Mouse (Mus musculus) inflammation-experienced regulatory T-cells, adult 16 weeks (primary cell): ENCODE results near the gene Ftsj3. TPM values are rescaled to one million over a fixed set of nuclear protein-coding genes. Genes with fewer than 3 reads are reported as not detected.

ENCODE experiments used
- polyA plus RNA-seq: library from polyadenylated mRNA; unstranded; fragments of 100-300 nt; shearing (Covaris generic); gene quantifications from one replicate; pipeline ENCODE4 v1.2.1, GENCODE M21; 2017

Gene Ftsj3
- polyA plus RNA-seq: 86.4 TPM

GRCm38 (mm10) chr11:106255685-106256451 lies at the start of gene Ftsj3, which contains the start of gene Psmc5:
Gene Ftsj3 (minus strand): TSS chr11:106256079.
Gene Psmc5 (plus strand): TSS chr11:106256154.

GRCm38 (mm10) chr11:106301765-106302164 lies 45.9 kb upstream of the Ftsj3 start, which contains the start of gene Gh:
Gene Gh (minus strand): TSS chr11:106301865.

GRCm38 (mm10) chr11:106276454-106276853 lies 20.6 kb upstream of the Ftsj3 start, which contains the start of gene Tcam1:
Gene Tcam1 (plus strand): TSS chr11:106276672.

GRCm38 (mm10) chr11:106272644-106273310 lies 16.9 kb upstream of the Ftsj3 start, which contains the start of gene Smarcd2:
Gene Smarcd2 (minus strand): TSS chr11:106272972.

GRCm38 (mm10) chr11:106216730-106217490 lies 39.0 kb downstream of the Ftsj3 start, which contains the start of gene Ddx42:
Gene Ddx42 (plus strand): TSS chr11:106216926.

GRCm38 (mm10) chr11:106215927-106216729 lies 39.8 kb downstream of the Ftsj3 start, which contains the start of gene Ccdc47:
Gene Ccdc47 (minus strand): TSS chr11:106216344.

GRCm38 (mm10) chr11:106202123-106202465 lies 53.8 kb downstream of the Ftsj3 start, which contains the start of gene Strada:
Gene Strada (minus strand): TSS chr11:106202168.

Other genes with a start within 250 kb of the Ftsj3 start
- gene Kcnh6, start 248.0 kb downstream of the Ftsj3 start, polyA plus RNA-seq: 0.11 TPM
- gene Dcaf7, start 219.2 kb downstream of the Ftsj3 start, polyA plus RNA-seq: 129 TPM
- 16.8 TPM for gene Taco1, start 190.0 kb downstream of the Ftsj3 start, polyA plus RNA-seq
- 15.5 TPM for gene Map3k3, start 171.5 kb downstream of the Ftsj3 start, polyA plus RNA-seq
- not detected for gene Gm10840, start 95.2 kb downstream of the Ftsj3 start, polyA plus RNA-seq
- 952 TPM for gene Limd2, start 95.2 kb downstream of the Ftsj3 start, polyA plus RNA-seq
- gene Strada, start 53.9 kb downstream of the Ftsj3 start, polyA plus RNA-seq: 41.8 TPM
- 136 TPM for gene Ccdc47, start 39.7 kb downstream of the Ftsj3 start, polyA plus RNA-seq
- gene Ddx42, start 39.2 kb downstream of the Ftsj3 start, polyA plus RNA-seq: 105 TPM
- 203 TPM for gene Psmc5, start 75 bp upstream of the Ftsj3 start, polyA plus RNA-seq
- 18.2 TPM for gene Smarcd2, start 16.9 kb upstream of the Ftsj3 start, polyA plus RNA-seq
- gene Tcam1, start 20.6 kb upstream of the Ftsj3 start, polyA plus RNA-seq: not detected
- not detected for gene Gh, start 45.8 kb upstream of the Ftsj3 start, polyA plus RNA-seq
- gene Cd79b, start 58.7 kb upstream of the Ftsj3 start, polyA plus RNA-seq: 56.1 TPM
- gene Scn4a, start 97.2 kb upstream of the Ftsj3 start, polyA plus RNA-seq: not detected
- gene Prr29, start 109.4 kb upstream of the Ftsj3 start, polyA plus RNA-seq: not detected
- gene Icam2, start 132.0 kb upstream of the Ftsj3 start, polyA plus RNA-seq: 104 TPM
- 2.3 TPM for gene Ern1, start 231.8 kb upstream of the Ftsj3 start, polyA plus RNA-seq